Mouse (Mus musculus) telencephalon, adult 2 months (tissue): ENCODE results near the gene Hs3st6.

Experiments
- DNase-seq: peaks from one replicate; pipeline ENCODE4 v3.0.0-alpha.2; 2011; ENCODE audit warnings: low read depth, low spot score

Hs3st6 gene

DNA sequence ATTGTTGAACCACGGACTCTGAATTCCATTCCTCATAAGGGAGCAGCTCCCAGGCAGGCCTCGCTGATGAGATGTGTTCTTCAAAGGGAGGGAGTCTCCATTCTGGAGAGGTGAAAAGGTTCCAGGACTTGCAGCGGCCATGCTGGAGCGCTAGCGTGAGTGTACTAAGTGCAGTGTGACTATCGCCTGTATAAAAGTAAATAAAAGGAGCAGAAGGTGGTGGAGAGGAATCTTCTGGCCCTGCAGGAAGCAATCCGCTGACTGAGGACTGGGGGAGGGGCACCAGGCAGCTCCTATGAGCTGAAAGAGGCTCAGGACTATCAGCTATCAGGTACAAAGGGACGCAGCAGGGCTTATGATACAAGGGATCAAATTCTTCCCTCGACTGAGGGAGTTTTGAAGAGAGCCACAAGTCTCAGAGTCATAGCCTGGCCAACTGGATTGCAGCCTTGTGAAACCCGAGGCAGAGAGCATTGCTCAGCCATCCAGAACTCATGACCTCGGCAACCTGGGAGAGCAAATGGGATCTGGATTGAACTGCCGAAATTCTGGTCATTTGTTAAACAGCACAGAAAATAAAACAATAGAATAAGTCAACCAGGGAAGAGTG is 13.6 kb downstream of the Hs3st6 start:
- DNase-seq: no peak

GRCm38 (mm10) chr17:24769146-24769545 is 16.4 kb downstream of the Hs3st6 start:
- no peak for DNase-seq

DNA sequence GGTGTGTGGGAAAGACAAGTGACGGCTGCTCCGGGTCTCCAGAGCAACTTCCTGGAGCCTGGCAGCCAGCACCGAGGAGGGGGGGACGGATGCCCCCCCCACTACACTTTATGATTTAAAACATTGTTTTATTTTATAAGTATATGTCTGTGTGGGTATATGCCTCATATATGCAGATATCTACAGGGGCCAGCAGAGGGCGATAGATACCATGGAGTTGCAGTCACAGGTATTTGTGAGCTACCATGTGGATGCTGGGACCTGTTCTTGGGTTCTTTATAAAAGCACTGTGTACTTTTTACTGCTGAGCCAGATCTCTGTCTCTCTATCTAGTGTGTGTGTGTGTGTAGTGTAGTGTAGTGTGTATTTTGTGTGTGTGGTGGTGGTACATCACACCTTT is 20.5 kb downstream of the Hs3st6 start:
- DNase-seq: no peak

DNA sequence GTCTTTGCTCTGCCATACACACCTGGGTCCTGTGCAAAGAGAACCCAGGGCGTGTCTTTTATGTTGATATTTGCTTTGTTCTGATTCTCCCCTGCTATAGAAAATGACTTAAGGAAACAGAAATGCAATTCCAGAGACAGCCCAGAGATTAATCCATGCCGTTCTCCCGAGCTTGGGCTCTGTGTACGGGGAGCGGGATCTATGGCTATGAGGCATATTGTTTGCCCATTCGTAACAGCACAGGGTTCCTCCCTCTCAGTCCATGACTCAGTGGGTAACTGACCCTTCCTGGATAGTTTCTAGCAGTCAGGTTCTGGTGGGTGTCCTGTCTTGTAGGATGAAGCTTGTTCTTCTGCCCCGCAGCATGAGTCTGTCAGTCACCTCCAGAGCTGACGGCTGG is 22.4 kb downstream of the Hs3st6 start:
- DNase-seq: no peak

- DNase-seq: no peak
Observed at GRCm38 (mm10) chr17:24777073-24777472, 24.3 kb downstream of the Hs3st6 start.

DNA sequence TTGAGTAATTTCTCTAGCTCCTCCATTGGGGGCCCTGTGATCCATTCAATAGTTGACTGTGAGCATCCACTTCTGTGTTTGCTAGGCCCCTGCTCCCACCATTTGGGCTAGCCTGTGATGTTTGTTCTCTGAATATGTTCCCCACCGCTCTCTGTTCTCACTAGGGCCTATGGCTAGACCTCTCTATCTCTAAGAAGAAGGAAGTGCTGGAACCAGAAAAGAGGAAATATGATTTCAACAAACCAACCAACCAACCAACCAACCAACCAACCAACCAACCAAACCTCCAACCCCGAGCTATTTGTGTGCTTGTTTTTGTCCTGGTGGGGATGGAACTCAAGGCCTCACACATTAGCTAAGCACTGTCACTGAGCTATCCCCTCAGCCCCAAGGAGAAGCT is 28.0 kb downstream of the Hs3st6 start:
- DNase-seq: no peak

DNA sequence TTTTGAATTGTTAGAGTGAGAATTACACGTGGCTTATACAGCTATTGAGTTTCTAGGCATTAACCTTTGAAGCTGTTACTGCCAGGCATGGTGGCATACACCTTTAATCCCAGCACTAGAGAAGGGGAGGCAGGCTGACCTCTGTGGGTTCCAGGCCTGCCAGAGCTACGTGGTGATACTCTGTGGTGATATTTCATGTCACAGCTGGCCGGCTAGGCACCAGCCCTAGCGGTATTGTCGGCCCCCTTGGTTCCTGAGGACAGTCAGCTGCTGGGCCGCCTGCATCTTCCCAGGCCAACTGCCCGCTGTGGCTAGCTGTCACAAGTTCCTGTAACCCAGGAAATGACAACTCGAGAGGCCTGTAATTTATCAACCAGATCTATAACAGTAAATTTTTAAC is 39.4 kb downstream of the Hs3st6 start:
- DNase-seq: no peak

DNA sequence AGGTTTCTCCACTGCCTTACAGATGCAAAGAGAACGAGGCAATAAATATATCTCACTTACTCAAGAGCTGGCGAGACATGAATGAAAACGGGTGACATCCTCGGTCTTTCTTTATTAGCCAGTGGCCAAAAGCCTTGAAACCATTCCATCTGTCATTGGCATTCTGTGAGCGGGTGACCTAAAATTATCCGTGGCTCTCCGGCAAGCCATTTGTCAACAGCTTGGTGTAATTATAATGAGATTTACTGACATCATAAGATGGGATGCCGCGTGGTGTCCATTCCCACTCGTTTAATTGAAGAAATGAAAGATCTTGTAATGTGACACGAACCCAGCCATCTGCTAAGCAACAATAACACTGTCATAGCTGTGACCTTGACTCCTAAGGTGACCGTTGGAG is 42.0 kb downstream of the Hs3st6 start:
- no peak for DNase-seq

DNA sequence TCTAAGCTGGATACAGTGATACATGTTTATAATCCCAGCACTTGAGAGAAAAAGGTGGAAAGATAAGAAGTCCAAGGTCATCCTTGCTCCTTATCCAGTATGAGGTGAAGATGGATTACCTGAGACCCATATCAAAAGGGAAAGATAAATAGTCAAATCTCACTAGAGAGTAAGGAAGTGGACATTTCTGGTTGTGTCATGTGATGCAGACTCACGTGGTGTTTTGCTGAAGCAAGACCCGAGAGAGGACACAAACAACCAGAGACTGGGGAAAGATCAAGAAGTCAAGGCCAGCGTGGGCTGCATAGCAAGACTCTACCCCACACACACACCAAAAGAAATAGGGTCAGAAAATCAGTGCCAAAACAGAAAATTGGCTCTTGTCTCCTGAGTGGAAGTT is 44.2 kb downstream of the Hs3st6 start:
- no peak for DNase-seq

DNA sequence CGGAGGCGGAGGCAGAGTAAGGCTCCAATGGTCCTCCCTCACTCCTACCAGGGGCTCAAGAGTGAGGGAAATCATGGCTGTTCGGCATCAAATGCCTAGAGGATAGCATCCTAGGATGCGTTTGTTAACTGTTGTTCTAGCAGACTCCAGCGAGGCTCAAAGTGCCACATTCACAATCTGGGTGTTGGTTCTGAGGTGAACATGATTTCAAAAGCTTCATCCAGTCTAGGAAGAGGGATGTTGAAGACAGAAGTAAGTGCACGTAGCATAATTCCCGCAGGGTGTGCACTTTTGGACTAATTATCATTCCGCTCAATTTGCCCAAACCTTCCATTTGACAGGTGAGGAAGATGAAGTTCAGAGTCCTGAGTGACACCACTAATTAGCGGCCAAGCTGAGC is 45.4 kb downstream of the Hs3st6 start:
- DNase-seq: no peak

GRCm38 (mm10) chr17:24799476-24799875 is 46.7 kb downstream of the Hs3st6 start:
- no peak for DNase-seq

- DNase-seq: no peak
Observed at GRCm38 (mm10) chr17:24800524-24800923, 47.7 kb downstream of the Hs3st6 start.

GRCm38 (mm10) chr17:24803952-24804951 is 51.5 kb downstream of the Hs3st6 start, which contains the start of gene Meiob:
Meiob (plus strand) TSS chr17:24804289.
- DNase-seq: no peak
